ENCODE assay signal across 7 mouse cellular contexts in the genomic region with DNA sequence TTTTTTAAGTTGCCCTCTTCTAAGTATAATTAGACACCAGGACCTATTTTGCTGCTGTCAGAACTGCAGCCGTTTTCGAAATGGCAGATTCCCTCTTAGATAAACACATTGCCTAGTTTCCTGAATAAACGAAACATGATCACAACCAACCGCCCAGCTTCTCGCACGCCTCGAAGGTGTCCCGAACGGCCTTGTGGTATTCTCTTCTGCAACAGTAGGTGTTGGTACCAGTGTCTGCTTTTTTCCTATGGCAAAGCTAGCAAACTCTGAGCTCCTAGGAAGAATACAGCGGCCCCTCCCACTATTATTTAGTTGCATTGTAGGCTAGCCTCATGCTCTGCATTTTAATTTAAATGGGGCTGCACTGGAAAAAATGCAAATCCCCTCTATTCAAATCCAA. TPM values are rescaled to one million over a fixed set of nuclear protein-coding genes. Genes with fewer than 3 reads are reported as not detected.
DNase-seq lines count a peak whose midpoint lies in the region; ATAC-seq and TF ChIP-seq lines count a peak whose summit lies in the region.

No protein-coding gene starts in this region.

- DNase-seq in thymus, adult 2 months = peak; percentile 32
- DNase-seq in thymus, postnatal 4 days = no peak
- peak; percentile 43 for DNase-seq in limb, embryonic 11.5 days (ENCODE audit: low spot score)
- no peak for DNase-seq in right cerebral cortex, postnatal 25 days
- no peak for DNase-seq in left cerebral cortex, postnatal 10 days (ENCODE audit: extremely low spot score in 1 of 2, low spot score in 2 of 2)

- TF ChIP-seq POLR2A in thymus, adult 2 months (IDR thresholded peaks at IDR 0.05; ENCODE audit: control insufficient read depth, extremely low read depth, insufficient read depth, low read length, poor library complexity) = no peak

- H3K4me3 ChIP-seq in thymus, adult 2 months (ENCODE audit: control insufficient read depth, insufficient read depth, low read length) = no peak overlapping the region
- peak overlapping the region; percentile 15 for H3K4me3 ChIP-seq in embryonic facial prominence, embryonic 15.5 days (replicated peaks)
- H3K4me3 ChIP-seq in limb, embryonic 11.5 days (ENCODE audit: low read depth, low read length) = no peak overlapping the region
- H3K4me3 ChIP-seq in neural tube, embryonic 13.5 days = peak overlapping the region; percentile 28

- peak overlapping the region; percentile 39 for H3K4me2 ChIP-seq in embryonic facial prominence, embryonic 15.5 days (replicated peaks)
- 0 out of 2 replicates have a peak overlapping the region, but pooled peaks have one; percentile 27 for H3K4me2 ChIP-seq in limb, embryonic 11.5 days (ENCODE audit: low read depth, severe bottlenecking)
- peak overlapping the region; percentile 52 for H3K4me2 ChIP-seq in neural tube, embryonic 13.5 days

- no peak overlapping the region for H3K9ac ChIP-seq in embryonic facial prominence, embryonic 15.5 days
- H3K9ac ChIP-seq in limb, embryonic 11.5 days (ENCODE audit: low read length) = no peak overlapping the region
- peak overlapping the region; percentile 61 for H3K9ac ChIP-seq in neural tube, embryonic 13.5 days

- no peak overlapping the region; the same call in 1 of the 2 replicates for H3K27ac ChIP-seq in thymus, adult 2 months (ENCODE audit: control insufficient read depth, insufficient read depth, low read length)
- H3K27ac ChIP-seq in embryonic facial prominence, embryonic 15.5 days (replicated peaks) = 0 out of 2 replicates have a peak overlapping the region, but pooled peaks have one; percentile 11
- no peak overlapping the region for H3K27ac ChIP-seq in limb, embryonic 11.5 days (replicated peaks; ENCODE audit: low read depth, low read length)
- peak overlapping the region; percentile 54 for H3K27ac ChIP-seq in neural tube, embryonic 13.5 days (replicated peaks)

- no peaks in the 10 kb centered on the region for H3K27me3 ChIP-seq in thymus, adult 2 months (ENCODE audit: control insufficient read depth, insufficient read depth, low read length)
- no peaks in the 10 kb centered on the region for H3K27me3 ChIP-seq in embryonic facial prominence, embryonic 15.5 days
- no peaks in the 10 kb centered on the region for H3K27me3 ChIP-seq in limb, embryonic 11.5 days (ENCODE audit: control insufficient read depth, insufficient read depth, low read length)
- H3K27me3 ChIP-seq in neural tube, embryonic 13.5 days = no peaks in the 10 kb centered on the region

- peaks cover 20% of the 10 kb centered on the region for H3K4me1 ChIP-seq in thymus, adult 2 months (replicated peaks; ENCODE audit: control insufficient read depth, insufficient read depth, low read length)
- H3K4me1 ChIP-seq in embryonic facial prominence, embryonic 15.5 days = peaks cover 19% of the 10 kb centered on the region
- H3K4me1 ChIP-seq in limb, embryonic 11.5 days (ENCODE audit: control insufficient read depth, insufficient read depth, low read length) = peaks cover 4% of the 10 kb centered on the region; the same call in 1 of the 2 replicates
- peaks cover 23% of the 10 kb centered on the region for H3K4me1 ChIP-seq in neural tube, embryonic 13.5 days (replicated peaks)

- no peak for TF ChIP-seq CTCF in thymus, adult 2 months (IDR thresholded peaks at IDR 0.05; ENCODE audit: borderline replicate concordance, control insufficient read depth, extremely low read depth, insufficient read depth, low read length, poor library complexity)

- ATAC-seq in embryonic facial prominence, embryonic 15.5 days (ENCODE audit: insufficient number of reproducible peaks, low FRiP score, low TSS enrichment, low read depth) = 0 out of 2 replicates have a peak, but pooled peaks have one; percentile 30
- ATAC-seq in limb, embryonic 11.5 days (ENCODE audit: insufficient number of reproducible peaks, low FRiP score, low TSS enrichment, low read depth) = no peak
- ATAC-seq in neural tube, embryonic 13.5 days (ENCODE audit: low read depth) = no peak

- intact Hi-C loops in left cerebral cortex, postnatal 10 days (cut with DNase I) = no loop called here

- no peaks in the 10 kb centered on the region for H3K36me3 ChIP-seq in thymus, adult 2 months (ENCODE audit: control insufficient read depth, insufficient read depth, low read length)
- no peaks in the 10 kb centered on the region for H3K36me3 ChIP-seq in embryonic facial prominence, embryonic 15.5 days
- H3K36me3 ChIP-seq in limb, embryonic 11.5 days (ENCODE audit: control insufficient read depth, insufficient read depth, low read length) = no peaks in the 10 kb centered on the region
- H3K36me3 ChIP-seq in neural tube, embryonic 13.5 days = no peaks in the 10 kb centered on the region

- 3% methylated on average over 10 of the region's 10 CpGs for WGBS in thymus, adult 2 months
- 5% methylated on average over 10 of the region's 10 CpGs for WGBS in embryonic facial prominence, embryonic 15.5 days
- WGBS in limb, embryonic 11.5 days = 9% methylated on average over 10 of the region's 10 CpGs
- 3% methylated on average over 10 of the region's 10 CpGs for WGBS in neural tube, embryonic 13.5 days

- no peaks in the 10 kb centered on the region for H3K9me3 ChIP-seq in embryonic facial prominence, embryonic 15.5 days (replicated peaks)
- H3K9me3 ChIP-seq in limb, embryonic 11.5 days (ENCODE audit: control insufficient read depth, low read length) = no peaks in the 10 kb centered on the region
- H3K9me3 ChIP-seq in neural tube, embryonic 13.5 days = no peaks in the 10 kb centered on the region

RNA-seq across cellular contexts. Expression of a gene that starts 45.3 kb away (rescaled TPM):
- 32.1 and 41.0 TPM in 2 replicates for polyA plus RNA-seq in thymus, adult 2 months (2012; rRNA removed)
- polyA plus RNA-seq in embryonic facial prominence, embryonic 15.5 days (2015; fragmentation: Nextera tagmentation; extraction: Ambion mirVana) = 3.9 and 4.1 TPM in 2 replicates
- 4.9 and 5.2 TPM in 2 replicates for polyA plus RNA-seq in limb, embryonic 11.5 days (2014; fragmentation: Nextera tagmentation; extraction: Ambion mirVana)
- 1.3 and 2.0 TPM in 2 replicates for polyA plus RNA-seq in neural tube, embryonic 13.5 days (2015; fragmentation: Nextera tagmentation; extraction: Ambion mirVana)
- total RNA-seq in left cerebral cortex, postnatal 10 days (2021) = 1 to 10 TPM; 4.1 TPM

Comparison
In these comparisons a context has a peak if more than half of its experiments do, and no peak if none do; other contexts are left out.
1. DNase-seq: peak in thymus, adult 2 months (single experiment) and limb, embryonic 11.5 days (single experiment); none in thymus, postnatal 4 days (single experiment), right cerebral cortex, postnatal 25 days (single experiment) and left cerebral cortex, postnatal 10 days (0 of 2).
2. H3K27ac ChIP-seq: peak in embryonic facial prominence, embryonic 15.5 days (single experiment) and neural tube, embryonic 13.5 days (single experiment); none in thymus, adult 2 months (single experiment) and limb, embryonic 11.5 days (single experiment).
3. H3K4me3 ChIP-seq: peak in embryonic facial prominence, embryonic 15.5 days (single experiment) and neural tube, embryonic 13.5 days (single experiment); none in thymus, adult 2 months (single experiment) and limb, embryonic 11.5 days (single experiment).
4. Peak in every context shown above with its lines, with median percentiles within 50 percentile points of each other: H3K4me2 ChIP-seq.